17 mouse cellular contexts compared by ENCODE assay signal in genomic region chr7:37809001-37809400, GRCm38 (mm10). TPM values are rescaled to one million over a fixed set of nuclear protein-coding genes. Genes with fewer than 3 reads are reported as not detected.
"Had no signal": no experiment of that assay in that cellular context is flagged by ENCODE, and none has a peak within 500 bp of the region (broad histone marks: within the 10 kb centered on the region; RNA-seq: fewer than 3 reads in every experiment).

No protein-coding gene starts in this region.

- H3K27ac ChIP-seq: neural tube, embryonic 13.5 days; neural tube, embryonic 15.5 days; stomach, embryonic 15.5 days; stomach, postnatal 0 days had no signal

- DNase-seq: retina, postnatal 1 day; right cerebral cortex, adult 18-20 months; right cerebral cortex, postnatal 14 days; right cerebral cortex, postnatal 25 days; right cerebral cortex, postnatal 4 days; spleen, adult 18-20 months; thymus, adult 18-20 months; thymus, adult 2 months; thymus, postnatal 14 days; thymus, postnatal 25 days; thymus, postnatal 36 days; thymus, postnatal 4 days had no signal

- H3K36me3 ChIP-seq: neural tube, embryonic 13.5 days; neural tube, embryonic 15.5 days; stomach, embryonic 15.5 days had no signal

- H3K9me3 ChIP-seq: neural tube, embryonic 13.5 days; neural tube, embryonic 15.5 days; stomach, embryonic 15.5 days had no signal

- H3K4me3 ChIP-seq: neural tube, embryonic 13.5 days; neural tube, embryonic 15.5 days; stomach, embryonic 15.5 days had no signal

- H3K4me1 ChIP-seq: neural tube, embryonic 13.5 days; neural tube, embryonic 15.5 days; stomach, embryonic 15.5 days had no signal

- H3K27me3 ChIP-seq: neural tube, embryonic 13.5 days; neural tube, embryonic 15.5 days; stomach, embryonic 15.5 days had no signal

- H3K9ac ChIP-seq: neural tube, embryonic 13.5 days; neural tube, embryonic 15.5 days; stomach, embryonic 15.5 days had no signal

RNA-seq across cellular contexts. Expression of gene Zfp536, which starts 35.6 kb away (rescaled TPM):
- total RNA-seq: neutrophil, adult 5-6 weeks had no signal
